Mouse (Mus musculus) limb, embryonic 11.5 days (tissue): ENCODE data around the gene Nup188. TPM values are rescaled to one million over a fixed set of nuclear protein-coding genes. Genes with fewer than 3 reads are reported as not detected.

Source experiments
- ATAC-seq: fragments of 200-750 bp; cut with Nextera tagmentation; 2 replicates; pipeline ENCODE4 v1.8.0; 2017; ENCODE audit warnings: low read depth; ENCODE audit not compliant: insufficient number of reproducible peaks, low FRiP score, low TSS enrichment
- DNase-seq: peaks from one replicate; pipeline ENCODE4 v3.0.0-alpha.2; 2015; ENCODE audit warnings: low spot score
- H3K27ac ChIP-seq: fragments of 300-500 bp; sonication (generic); replicated peaks from 2 replicates; pipeline ENCODE4 v1.5.1; 2014; ENCODE audit warnings: low read depth, mild to moderate bottlenecking, low read length
- H3K27me3 ChIP-seq: fragments of 300-500 bp; sonication (generic); 2 replicates; pipeline ENCODE4 v1.6.1; 2014; ENCODE audit warnings: mild to moderate bottlenecking, low read length, mixed read lengths; ENCODE audit not compliant: control insufficient read depth, insufficient read depth
- H3K36me3 ChIP-seq: fragments of 300-500 bp; sonication (generic); 2 replicates; pipeline ENCODE4 v1.6.1; 2014; ENCODE audit warnings: mild to moderate bottlenecking, low read length, moderate library complexity, mixed read lengths; ENCODE audit not compliant: control insufficient read depth, insufficient read depth
- H3K4me1 ChIP-seq: fragments of 300-500 bp; sonication (generic); 2 replicates; pipeline ENCODE4 v1.6.1; 2014; ENCODE audit warnings: low read length, mixed read lengths; ENCODE audit not compliant: control insufficient read depth, insufficient read depth
- H3K4me2 ChIP-seq: fragments of 300-500 bp; sonication (generic); 2 replicates; pipeline ENCODE4 v1.6.1; 2014; ENCODE audit warnings: low read depth, mild to moderate bottlenecking, moderate library complexity; ENCODE audit not compliant: severe bottlenecking
- H3K4me3 ChIP-seq: fragments of 300-500 bp; sonication (generic); 2 replicates; pipeline ENCODE4 v1.5.1; 2014; ENCODE audit warnings: low read depth, low read length
- H3K9ac ChIP-seq: fragments of 300-500 bp; sonication (generic); 2 replicates; pipeline ENCODE4 v1.6.1; 2014; ENCODE audit warnings: mild to moderate bottlenecking, low read length
- H3K9me3 ChIP-seq: fragments of 300-500 bp; sonication (generic); 2 replicates; pipeline ENCODE4 v1.6.1; 2016; ENCODE audit warnings: low read length; ENCODE audit not compliant: control insufficient read depth
- WGBS: fragments of 180-500 bp; shearing (Covaris S2); extraction: QIAGEN DNeasy Blood & Tissue Kit; methylation state at CpG from one replicate; pipeline ENCODE4 v1.1.7; 2014; 5-methylcytosine and 5-hydroxymethylcytosine counted together
- polyA plus RNA-seq: library from polyadenylated mRNA; unstranded; fragments of >200 nt; fragmentation: Nextera tagmentation; extraction: Ambion mirVana; gene quantifications from 2 replicates; pipeline ENCODE4 v1.2.1, GENCODE M21; 2014

The Nup188 gene
- polyA plus RNA-seq, 1 experiment from 2014 or later, result 69.0 TPM

DNA sequence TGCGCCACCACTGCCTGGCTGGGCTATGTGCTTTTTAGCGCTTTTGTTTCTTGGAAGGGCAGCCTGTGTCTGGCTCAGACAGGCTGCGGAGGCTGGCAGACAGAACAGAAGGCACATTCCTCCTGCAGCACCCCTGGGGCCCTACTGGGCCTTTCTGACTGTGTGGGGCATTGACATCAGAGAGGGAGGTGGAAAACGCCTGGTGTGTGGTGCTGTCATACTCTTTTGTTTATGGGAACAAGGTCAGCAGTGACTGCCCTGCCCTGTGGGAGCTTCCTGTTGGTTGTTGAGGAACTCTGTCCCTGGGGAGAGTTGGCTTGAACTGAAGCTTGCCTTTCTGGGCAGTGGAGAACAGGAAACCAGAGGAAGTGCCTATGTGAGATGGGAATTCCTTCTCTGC lies 43.7 kb upstream of the Nup188 start:
- Histone ChIP-seq H3K4me2 (no peak overlapping the region), H3K4me1 (peaks cover 15% of the 10 kb centered on the region), H3K4me3 (no peak overlapping the region), H3K27ac (0 out of 2 replicates have a peak overlapping the region, but pooled peaks have one; percentile 18), H3K27me3 (no peaks in the 10 kb centered on the region), H3K9me3 (no peaks in the 10 kb centered on the region), H3K9ac (no peak overlapping the region), H3K36me3 (peaks cover 11% of the 10 kb centered on the region; the same call in 1 of the 2 replicates)
- 46% methylated on average over 4 of the region's 4 CpGs for WGBS
- DNase-seq, result peak; percentile 33
- no peak for ATAC-seq

DNA sequence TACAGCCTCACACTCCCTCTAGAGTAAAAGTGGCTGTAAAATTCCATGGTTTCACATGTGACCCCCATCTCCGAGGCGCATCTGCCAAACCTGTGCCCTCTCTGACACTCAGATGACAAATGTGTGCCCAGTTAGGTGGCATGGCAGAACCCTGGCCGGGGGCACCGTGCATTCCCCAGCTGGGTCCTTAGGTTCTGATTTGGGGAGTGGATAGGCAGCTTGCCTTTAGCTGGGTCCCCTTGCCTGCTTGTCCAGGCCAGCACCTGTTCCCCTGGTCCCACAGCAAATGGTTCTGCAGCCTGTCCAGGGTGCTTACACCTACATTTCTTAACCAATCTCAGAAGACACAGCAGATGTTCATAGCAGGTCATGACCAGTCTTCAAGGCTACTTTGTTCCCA lies 42.8 kb upstream of the Nup188 start:
- ATAC-seq (no peak), DNase-seq (no peak)
- Histone ChIP-seq H3K27me3 (no peaks in the 10 kb centered on the region), H3K27ac (no peak overlapping the region), H3K36me3 (peaks cover 11% of the 10 kb centered on the region; the same call in 1 of the 2 replicates), H3K9me3 (no peaks in the 10 kb centered on the region), H3K4me1 (peaks cover 14% of the 10 kb centered on the region), H3K9ac (no peak overlapping the region), H3K4me3 (no peak overlapping the region), H3K4me2 (no peak overlapping the region)
- 90% methylated on average over 4 of the region's 4 CpGs for WGBS

GRCm38 (mm10) chr2:30244595-30245178 lies 41.5 kb upstream of the Nup188 start:
- H3K27ac ChIP-seq, result peak overlapping the region; percentile 44; the same call in 1 of the 2 replicates
- H3K4me1 ChIP-seq, result 0 out of 2 replicates have a peak, but pooled peaks cover 5% of the 10 kb centered on the region
- H3K4me3 ChIP-seq, result no peak overlapping the region
- H3K9ac ChIP-seq, result no peak overlapping the region
- no peak for DNase-seq
- H3K36me3 ChIP-seq, result peaks cover 11% of the 10 kb centered on the region; the same call in 1 of the 2 replicates
- H3K27me3 ChIP-seq, result no peaks in the 10 kb centered on the region
- peak; percentile 57; the same call in 1 of the 2 replicates for ATAC-seq
- WGBS, result 69% methylated on average over 7 of the region's 7 CpGs
- H3K4me2 ChIP-seq, result no peak overlapping the region
- no peaks in the 10 kb centered on the region for H3K9me3 ChIP-seq

- DNase-seq, result no peak
- Histone ChIP-seq H3K36me3 (peaks cover 5% of the 10 kb centered on the region), H3K27ac (no peak overlapping the region), H3K9me3 (no peaks in the 10 kb centered on the region), H3K4me3 (no peak overlapping the region), H3K9ac (no peak overlapping the region), H3K4me2 (no peak overlapping the region), H3K27me3 (no peaks in the 10 kb centered on the region), H3K4me1 (peaks cover 9% of the 10 kb centered on the region; the same call in 1 of the 2 replicates)
- no peak for ATAC-seq
- WGBS, result 92% methylated on average over 5 of the region's 5 CpGs
These were observed 39.2 kb upstream of the Nup188 start for GRCm38 (mm10) chr2:30247036-30247435.

GRCm38 (mm10) chr2:30247681-30248080 lies 38.5 kb upstream of the Nup188 start:
- Histone ChIP-seq H3K27me3 (no peaks in the 10 kb centered on the region), H3K9me3 (no peaks in the 10 kb centered on the region), H3K36me3 (peaks cover 5% of the 10 kb centered on the region), H3K27ac (no peak overlapping the region), H3K4me2 (no peak overlapping the region), H3K9ac (no peak overlapping the region), H3K4me1 (peaks cover 7% of the 10 kb centered on the region; the same call in 1 of the 2 replicates), H3K4me3 (no peak overlapping the region)
- 96% methylated on average over 4 of the region's 4 CpGs for WGBS
- DNase-seq, result no peak
- ATAC-seq, result no peak

- Histone ChIP-seq H3K9ac (no peak overlapping the region), H3K4me2 (no peak overlapping the region), H3K27ac (no peak overlapping the region), H3K9me3 (no peaks in the 10 kb centered on the region), H3K27me3 (no peaks in the 10 kb centered on the region), H3K36me3 (peaks cover 5% of the 10 kb centered on the region), H3K4me3 (no peak overlapping the region), H3K4me1 (peaks cover 7% of the 10 kb centered on the region; the same call in 1 of the 2 replicates)
- 97% methylated on average over 3 of the region's 3 CpGs for WGBS
- ATAC-seq (no peak), DNase-seq (no peak)
These were observed 37.0 kb upstream of the Nup188 start for GRCm38 (mm10) chr2:30249182-30249581.

- H3K27me3 ChIP-seq, result no peaks in the 10 kb centered on the region
- 0 out of 2 replicates have a peak, but pooled peaks have one; percentile 35 for ATAC-seq
- WGBS, result 87% methylated on average over 10 of the region's 10 CpGs
- H3K4me1 ChIP-seq, result peaks cover 4% of the 10 kb centered on the region; the same call in 1 of the 2 replicates
- H3K4me2 ChIP-seq, result no peak overlapping the region
- H3K9me3 ChIP-seq, result no peaks in the 10 kb centered on the region
- H3K36me3 ChIP-seq, result peaks cover 7% of the 10 kb centered on the region
- H3K27ac ChIP-seq, result no peak overlapping the region
- no peak for DNase-seq
- H3K9ac ChIP-seq, result no peak overlapping the region
- H3K4me3 ChIP-seq, result no peak overlapping the region
These were observed 35.8 kb upstream of the Nup188 start for GRCm38 (mm10) chr2:30250166-30251128.

DNA sequence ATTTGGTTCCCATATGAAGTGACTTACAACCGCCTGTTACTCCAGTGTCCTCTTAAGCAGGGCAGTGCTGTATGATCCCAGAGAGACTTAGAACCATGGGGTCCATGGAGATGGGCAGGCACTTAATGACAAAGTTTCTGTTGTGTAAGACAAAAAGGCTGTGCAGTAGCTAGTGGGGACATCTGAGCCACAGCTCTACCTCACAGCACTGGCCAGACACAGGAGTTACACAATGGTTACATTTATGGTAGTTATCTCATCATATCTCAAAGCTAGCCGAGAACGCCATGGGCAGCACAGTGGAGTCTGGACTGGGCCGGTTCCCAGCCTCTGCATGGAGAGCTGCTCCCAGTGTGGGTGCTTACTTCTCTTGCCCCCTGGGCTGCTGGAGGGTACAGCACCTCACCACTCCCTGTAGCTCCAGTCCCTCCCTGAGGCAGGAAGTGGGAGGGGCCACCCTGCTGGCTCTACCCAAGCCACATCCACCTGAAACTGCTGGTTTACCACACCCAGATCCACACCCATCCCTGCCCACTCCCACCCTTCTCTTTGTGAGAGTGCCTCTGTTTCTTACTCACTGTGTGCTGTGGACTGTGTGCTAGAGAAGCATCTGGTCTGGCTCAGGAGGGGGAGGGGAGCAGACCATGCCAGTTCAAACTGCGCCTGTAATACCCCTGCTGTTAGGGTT lies 34.6 kb upstream of the Nup188 start:
- ATAC-seq (no peak), DNase-seq (no peak)
- Histone ChIP-seq H3K4me3 (no peak overlapping the region), H3K4me2 (no peak overlapping the region), H3K27ac (no peak overlapping the region), H3K27me3 (no peaks in the 10 kb centered on the region), H3K9ac (no peak overlapping the region), H3K36me3 (peaks cover 13% of the 10 kb centered on the region), H3K4me1 (peaks cover 4% of the 10 kb centered on the region; the same call in 1 of the 2 replicates), H3K9me3 (no peaks in the 10 kb centered on the region)
- 72% methylated on average over 5 of the region's 5 CpGs for WGBS
